Mouse (Mus musculus) kidney, postnatal 36 days (tissue): ENCODE data around the gene Kctd11.
A peak's percentile ranks its signal among the peaks of the same experiment; 100 is the strongest.

Experiments used
- DNase-seq, 2 experiments: peaks; one replicate each; pipeline ENCODE4 v3.0.0; 2021 to 2022; ENCODE audit warnings: mixed read lengths in 2 of 2

Gene Kctd11

DNA sequence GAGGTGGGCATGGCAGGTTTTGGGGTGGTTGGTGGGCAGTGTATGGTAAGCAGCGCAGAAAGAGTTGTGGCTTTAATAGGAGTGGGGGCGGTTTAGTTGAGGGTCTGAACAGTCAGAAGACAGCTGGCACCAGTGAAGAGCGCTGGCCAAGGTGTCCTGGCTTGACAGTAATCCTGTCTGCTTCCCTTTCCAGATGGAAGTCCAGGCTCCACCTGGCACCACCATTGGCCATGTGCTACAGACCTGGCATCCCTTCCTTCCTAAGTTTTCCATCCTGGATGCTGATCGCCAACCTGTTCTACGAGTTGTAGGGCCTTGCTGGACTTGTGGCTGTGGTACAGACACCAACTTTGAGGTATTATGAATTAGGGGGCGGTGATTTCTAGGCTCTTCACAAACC, 33.2 kb downstream of the Kctd11 start:
- no peak for DNase-seq

DNA sequence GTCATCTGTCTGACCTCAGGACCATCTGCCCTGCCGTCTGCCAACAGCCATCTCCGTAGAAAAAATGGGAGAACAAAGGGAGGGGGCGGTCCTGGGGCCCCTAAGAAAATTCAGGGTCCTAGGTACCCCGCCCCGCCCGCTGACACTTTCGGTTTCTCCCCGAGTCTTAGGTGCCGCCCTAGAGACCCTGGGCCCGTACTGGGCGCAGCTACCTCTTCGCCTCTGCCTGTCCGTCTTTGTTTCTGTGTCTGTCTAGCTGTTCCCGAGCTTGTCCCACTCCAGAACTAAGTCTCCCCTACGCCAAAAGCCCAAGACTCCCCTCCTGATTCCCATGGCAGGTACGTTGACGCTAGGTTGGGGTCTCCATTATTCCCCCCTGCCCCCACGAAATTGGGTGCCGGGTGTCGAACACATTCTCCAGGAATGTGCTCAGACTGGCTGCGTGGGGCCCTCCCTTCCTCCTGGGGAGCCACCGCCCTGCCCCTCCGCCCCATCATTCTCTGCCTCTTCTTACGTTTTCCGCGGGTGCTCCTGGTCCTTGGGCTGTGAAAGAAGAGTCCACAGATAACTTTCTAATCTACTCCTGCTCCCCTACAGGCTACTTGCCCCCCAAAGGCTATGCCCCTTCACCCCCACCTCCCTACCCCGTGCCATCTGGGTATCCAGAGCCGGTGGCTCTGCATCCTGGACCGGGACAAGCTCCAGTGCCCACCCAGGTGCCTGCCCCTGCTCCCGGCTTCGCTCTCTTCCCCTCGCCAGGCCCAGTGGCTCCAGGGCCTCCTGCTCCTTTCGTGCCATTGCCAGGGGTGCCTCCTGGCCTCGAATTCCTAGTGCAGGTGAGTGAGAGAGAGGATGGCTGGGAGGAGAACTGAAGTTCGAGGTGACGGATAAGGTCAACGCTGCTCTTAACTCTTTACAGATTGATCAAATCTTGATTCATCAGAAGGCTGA, 34.2 kb downstream of the Kctd11 start:
- DNase-seq = peak in 1 of 2 experiments; percentile 41

DNA sequence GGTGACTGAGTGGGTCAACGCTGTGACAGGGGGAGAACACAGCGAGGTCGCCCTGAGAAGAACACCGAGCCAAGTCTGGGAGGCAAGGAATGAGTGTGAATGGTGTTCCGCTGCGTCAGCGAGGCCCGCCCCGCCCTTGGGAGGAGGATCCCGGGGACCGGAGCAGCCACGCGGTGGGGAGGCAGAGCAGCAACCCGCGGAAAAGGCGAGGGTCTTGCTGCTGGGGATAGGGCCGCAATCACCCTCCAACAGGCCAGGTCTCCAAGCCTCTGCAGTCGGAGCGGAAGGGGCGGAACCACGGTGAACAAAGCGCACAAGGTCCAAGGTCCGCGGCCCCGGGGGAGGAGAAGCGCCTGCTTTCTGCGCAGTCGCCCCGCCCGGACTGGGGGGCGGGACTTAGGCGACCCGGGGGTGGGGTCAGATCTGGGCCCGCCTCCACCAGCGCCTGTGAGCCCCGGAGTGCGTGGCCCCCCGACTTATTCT, 35.0 kb downstream of the Kctd11 start, which contains the start of gene Plscr3:
Gene Plscr3 (plus strand): TSS at position 179 of the 483 bp plus-strand sequence.
- DNase-seq = peak; percentile 96 to 98

DNA sequence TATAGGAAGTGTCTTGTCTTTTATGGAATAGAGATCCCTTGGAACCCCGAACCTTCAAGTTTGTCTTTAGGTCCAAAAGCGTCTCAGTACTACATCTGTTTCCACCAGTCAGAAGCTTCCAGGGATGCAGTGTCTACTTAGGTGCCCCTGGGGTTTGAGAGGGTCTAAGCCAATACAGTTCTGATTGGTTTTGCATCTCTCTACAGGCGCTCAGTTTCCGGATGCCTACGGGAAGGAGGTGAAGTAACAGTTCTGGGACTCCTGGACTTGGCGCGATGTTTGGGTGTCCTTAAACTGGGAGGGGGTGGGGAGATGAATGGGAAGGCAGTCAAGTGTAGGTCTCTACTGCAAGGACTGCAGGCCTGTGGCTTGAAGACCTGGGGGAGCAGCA, 42.5 kb downstream of the Kctd11 start:
- peak; percentile 19 to 42 for DNase-seq

DNA sequence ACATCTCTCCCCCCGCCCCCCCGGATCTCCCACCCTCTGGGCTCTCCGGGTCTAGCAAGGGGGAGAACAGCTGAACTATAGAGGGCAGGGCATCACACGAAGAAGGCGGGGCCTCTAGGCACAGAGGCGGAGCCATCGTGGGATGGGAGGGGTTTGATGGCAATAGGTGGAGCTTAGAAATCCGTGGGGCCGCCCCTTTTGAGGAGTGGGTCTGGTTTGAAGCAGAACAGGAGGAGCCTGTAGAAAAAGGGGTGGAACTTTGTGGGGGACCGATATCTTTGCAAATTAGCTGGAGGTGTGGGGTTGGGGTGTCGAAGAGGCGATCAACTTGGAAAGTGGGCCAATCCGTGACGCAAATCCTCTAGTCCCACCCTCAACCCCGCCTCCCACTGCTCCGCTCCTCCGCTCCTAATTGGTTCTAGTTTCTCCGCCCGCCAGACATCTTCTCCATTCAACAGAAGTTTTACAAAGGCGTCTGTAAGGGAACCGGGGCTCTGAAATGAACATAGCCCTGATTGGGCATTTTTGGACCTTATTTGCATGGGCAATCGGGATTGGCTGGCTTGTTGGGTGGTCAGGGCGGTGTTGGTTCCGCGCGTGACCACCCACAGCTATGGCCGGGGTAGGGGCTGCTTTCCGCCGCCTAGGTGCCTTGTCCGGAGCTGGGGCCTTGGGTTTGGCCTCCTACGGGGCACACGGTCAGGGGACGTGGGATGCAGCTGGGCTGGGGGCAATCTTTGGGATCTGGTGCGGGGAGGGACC, 43.1 kb downstream of the Kctd11 start, which contains the start of gene Tmem256:
Gene Tmem256 (plus strand): TSS at position 563 of the 762 bp plus-strand sequence.
- peak; percentile 97 to 99 for DNase-seq

DNA sequence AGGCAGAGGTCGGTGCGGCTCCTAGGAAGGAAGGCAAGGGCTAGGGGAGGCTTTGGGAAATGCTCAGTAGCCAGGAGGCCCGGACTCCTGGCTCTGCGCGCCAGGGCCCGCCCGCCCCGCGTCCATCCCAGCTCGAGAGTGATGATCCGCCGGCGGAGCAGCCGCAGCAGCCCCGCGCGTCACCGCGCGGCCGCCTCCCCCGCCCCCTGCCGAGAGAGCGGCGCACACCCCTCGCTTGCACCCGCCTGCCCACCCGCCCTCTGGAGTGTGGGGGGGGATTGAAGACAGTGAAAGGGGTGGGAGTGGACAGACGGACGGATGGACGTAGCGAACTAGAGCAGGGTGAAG, 43.6 kb downstream of the Kctd11 start, which contains the start of gene Nlgn2:
Gene Nlgn2 (minus strand): TSS at position 181 of the 348 bp plus-strand sequence.
- no peak for DNase-seq

DNA sequence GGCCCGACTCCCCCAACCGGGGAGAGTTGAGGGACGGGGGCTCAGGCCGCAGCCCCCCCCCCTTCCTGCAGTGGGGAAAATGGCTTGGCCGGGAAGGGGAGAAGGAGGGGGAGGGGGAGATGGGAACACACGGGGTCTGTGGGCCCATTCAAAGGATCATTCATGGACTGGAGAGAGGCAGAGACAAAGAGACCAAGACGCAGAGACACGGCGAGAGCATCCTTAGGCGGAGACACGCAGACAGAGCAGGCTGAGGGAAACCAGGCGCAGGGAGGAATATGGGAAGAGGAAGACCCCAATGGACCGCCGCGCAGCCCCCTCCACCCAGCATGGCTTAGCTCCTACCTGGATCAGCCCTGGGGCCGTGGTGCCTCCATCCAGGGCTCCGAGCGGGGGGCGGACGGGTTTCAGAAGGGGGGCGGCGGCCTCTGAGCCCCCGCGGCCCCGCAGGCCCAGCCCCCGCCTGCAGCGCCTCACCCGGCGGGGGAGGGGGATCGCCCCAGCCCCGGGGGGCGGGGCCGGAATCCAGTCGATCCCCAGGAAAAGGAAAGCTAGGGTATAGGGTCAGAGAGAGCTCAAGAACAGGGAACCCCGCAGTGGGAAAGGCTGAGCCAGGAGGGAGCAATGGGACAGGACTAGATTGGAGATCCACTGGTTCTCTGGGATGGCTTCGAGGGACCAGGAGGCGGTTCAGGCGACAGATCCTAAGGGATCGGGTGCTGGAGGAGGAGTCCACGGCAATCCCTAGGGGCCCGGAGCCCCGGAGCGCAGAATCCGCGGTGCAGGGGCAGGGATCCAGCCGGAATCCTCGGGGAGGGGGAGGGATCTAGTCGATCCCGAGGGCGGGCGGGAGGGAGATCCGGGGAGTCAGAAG, 44.3 kb downstream of the Kctd11 start:
- peak in 1 of 2 experiments; percentile 49 for DNase-seq

DNA sequence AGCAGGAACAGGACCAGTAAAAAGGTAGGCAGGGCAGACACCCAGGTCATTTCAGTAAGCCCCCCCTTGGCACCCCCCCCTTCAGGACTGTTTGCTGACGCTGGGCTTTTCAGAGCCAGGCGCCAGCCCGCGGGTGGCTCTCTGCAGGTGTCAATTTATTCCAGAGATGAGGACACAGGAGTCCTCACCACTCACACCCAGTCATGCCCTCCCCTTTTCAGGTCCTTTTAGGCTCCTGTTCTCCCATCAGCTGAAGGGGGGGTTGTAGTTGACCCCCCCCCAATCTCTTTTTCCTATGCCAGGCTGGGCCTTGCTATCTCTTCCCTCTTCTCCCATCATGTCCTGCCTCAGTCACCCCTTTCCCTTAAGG, 45.3 kb downstream of the Kctd11 start:
- no peak for DNase-seq

DNA sequence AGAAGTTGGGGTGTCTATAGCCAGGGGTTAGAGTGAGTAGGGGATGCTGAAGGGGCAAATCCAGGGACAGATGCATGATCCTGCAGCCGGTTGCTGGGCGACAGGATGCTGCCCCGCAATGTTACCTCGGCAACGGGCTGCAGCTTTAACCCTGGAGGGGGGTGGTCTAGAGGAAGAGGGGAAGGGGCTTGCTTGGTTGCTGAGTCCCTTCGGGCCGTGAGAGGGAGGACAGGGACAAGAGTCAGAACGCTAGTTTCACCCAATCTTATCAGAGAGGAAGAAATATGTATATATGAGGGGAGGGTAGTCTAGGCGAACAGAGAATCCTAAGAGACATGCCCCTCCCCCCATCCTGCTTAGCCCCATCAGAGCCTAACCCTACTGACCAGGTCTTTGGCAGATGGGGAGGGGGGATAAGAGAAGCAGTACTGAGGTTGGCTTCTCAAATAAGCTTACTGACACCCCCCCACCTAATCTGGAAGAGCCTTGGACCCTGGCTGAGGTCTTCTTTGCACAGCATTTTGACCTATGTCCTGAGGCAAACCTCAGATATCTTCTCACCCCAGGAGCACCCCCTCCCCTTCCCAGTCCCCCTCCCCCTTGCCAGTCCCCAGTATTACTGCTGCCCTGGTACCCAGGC, 45.8 kb downstream of the Kctd11 start:
- DNase-seq = no peak

DNA sequence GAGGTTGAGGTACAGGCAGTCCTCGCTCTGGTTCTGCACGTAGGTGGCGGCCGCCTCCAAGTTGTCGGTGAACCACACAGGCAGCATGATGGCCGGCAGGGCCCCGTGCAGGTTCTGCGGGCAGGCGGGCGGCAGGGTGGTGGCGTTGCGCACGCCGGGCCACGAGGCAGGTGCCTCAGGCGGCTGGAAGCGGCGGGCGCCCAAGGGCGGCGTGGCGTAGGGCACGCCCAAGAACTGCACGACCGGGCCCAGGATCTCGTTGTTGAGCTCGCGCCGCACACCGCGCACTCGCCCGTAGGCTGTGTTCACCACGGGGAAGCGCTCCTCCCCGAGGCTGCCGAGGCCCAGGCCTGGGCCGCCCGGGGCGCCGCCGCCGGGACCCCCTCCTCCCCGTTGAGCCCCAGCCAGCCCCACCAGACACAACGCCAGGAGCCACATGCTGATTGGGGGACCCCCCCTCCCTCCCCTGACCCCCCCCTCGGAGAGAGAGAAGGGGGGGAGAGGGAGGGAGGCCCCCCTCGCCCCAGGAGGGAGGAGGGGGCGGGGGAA, 47.1 kb downstream of the Kctd11 start:
- DNase-seq = peak; percentile 36 to 59

DNA sequence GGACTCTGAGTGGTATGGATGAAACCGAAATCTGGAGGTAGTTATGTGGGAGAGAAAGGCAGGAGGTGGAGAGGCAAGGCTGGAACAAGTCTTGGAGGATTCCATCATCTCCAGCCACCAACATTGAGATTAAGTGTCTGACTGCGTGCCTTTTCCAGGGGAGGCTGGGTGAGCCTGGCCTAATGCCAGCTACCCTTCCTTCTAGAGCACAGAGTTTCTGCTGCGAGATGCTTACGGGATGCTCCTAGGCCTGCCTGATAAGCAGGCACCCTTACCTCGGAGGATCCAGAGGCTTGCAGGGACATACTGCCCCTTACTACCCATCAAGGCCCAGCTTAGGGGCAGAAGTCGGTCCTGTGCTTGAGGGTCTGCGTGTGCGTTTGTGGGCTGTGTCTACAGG, 47.7 kb downstream of the Kctd11 start:
- no peak for DNase-seq

DNA sequence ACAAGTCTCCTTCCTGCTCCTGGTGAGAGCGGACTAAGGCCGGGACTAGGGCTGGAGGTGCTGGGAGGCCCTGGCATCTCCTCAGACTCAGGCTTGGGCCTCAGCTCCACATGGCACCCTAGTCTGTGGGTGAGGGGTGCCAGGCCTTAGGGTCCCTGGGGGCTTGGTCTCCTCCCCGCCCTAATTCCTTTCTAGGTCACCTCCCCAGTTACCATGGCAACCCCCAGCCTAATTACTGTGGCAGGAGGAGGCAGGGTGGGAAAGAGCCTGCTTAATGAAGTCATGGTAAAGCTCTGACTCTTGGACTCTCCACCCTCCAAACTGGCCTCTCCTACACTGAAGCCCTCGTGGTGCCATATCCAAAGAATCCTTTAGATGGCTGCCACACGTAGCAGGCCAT, 52.4 kb downstream of the Kctd11 start:
- DNase-seq = no peak
